Mouse (Mus musculus) liver, embryonic 13.5 days (tissue): ENCODE measurements around the gene Mybpc2. TPM values are rescaled to one million over a fixed set of nuclear protein-coding genes. Genes with fewer than 3 reads are reported as not detected.

Experiments used
- ATAC-seq: fragments of 200-750 bp; cut with Nextera tagmentation; 2 replicates; pipeline ENCODE4 v1.8.0; 2017; ENCODE audit warnings: low read depth, mild to moderate bottlenecking, moderate number of reproducible peaks, moderate library complexity
- DNase-seq: peaks from one replicate; pipeline ENCODE4 v3.0.0; 2022
- H3K27ac ChIP-seq: fragments of 300-500 bp; sonication (generic); 2 replicates; pipeline ENCODE4 v1.5.1; 2015; ENCODE audit warnings: moderate library complexity, mild to moderate bottlenecking, inconsistent platforms
- H3K27me3 ChIP-seq: fragments of 300-500 bp; sonication (generic); 2 replicates; pipeline ENCODE4 v1.6.1; 2015; ENCODE audit warnings: mild to moderate bottlenecking, inconsistent platforms
- H3K36me3 ChIP-seq: fragments of 300-500 bp; sonication (generic); 2 replicates; pipeline ENCODE4 v1.6.1; 2015; ENCODE audit warnings: mild to moderate bottlenecking, inconsistent platforms
- H3K4me1 ChIP-seq: fragments of 300-500 bp; sonication (generic); replicated peaks from 2 replicates; pipeline ENCODE4 v1.6.1; 2015; ENCODE audit warnings: inconsistent platforms
- H3K4me2 ChIP-seq: fragments of 300-500 bp; sonication (generic); 2 replicates; pipeline ENCODE4 v1.6.1; 2015; ENCODE audit warnings: inconsistent platforms, mild to moderate bottlenecking, moderate library complexity
- H3K4me3 ChIP-seq: fragments of 300-500 bp; sonication (generic); replicated peaks from 2 replicates; pipeline ENCODE4 v1.5.1; 2015; ENCODE audit warnings: mild to moderate bottlenecking, inconsistent platforms
- H3K9ac ChIP-seq: fragments of 300-500 bp; sonication (generic); 2 replicates; pipeline ENCODE4 v1.6.1; 2015; ENCODE audit warnings: mild to moderate bottlenecking, inconsistent platforms
- H3K9me3 ChIP-seq: fragments of 300-500 bp; sonication (generic); replicated peaks from 2 replicates; pipeline ENCODE4 v1.6.1; 2016; ENCODE audit warnings: inconsistent platforms
- WGBS: fragments of 180-500 bp; shearing (Covaris S2); methylation state at CpG from one replicate; pipeline ENCODE4 v1.1.7; 2015; ENCODE audit not compliant: insufficient replicate concordance; 5-methylcytosine and 5-hydroxymethylcytosine counted together
- microRNA-seq: library from miRNA; unstranded; fragments of <30 nt; microRNA quantifications from one replicate; pipeline ENCODE4, GENCODE M21; 2016
- polyA plus RNA-seq: library from polyadenylated mRNA; unstranded; fragments of >200 nt; fragmentation: Nextera tagmentation; extraction: Ambion mirVana; gene quantifications from 2 replicates; pipeline ENCODE4 v1.2.1, GENCODE M21; 2015

Gene Mybpc2
- polyA plus RNA-seq, 1 experiment from 2014 or later = not detected

DNA sequence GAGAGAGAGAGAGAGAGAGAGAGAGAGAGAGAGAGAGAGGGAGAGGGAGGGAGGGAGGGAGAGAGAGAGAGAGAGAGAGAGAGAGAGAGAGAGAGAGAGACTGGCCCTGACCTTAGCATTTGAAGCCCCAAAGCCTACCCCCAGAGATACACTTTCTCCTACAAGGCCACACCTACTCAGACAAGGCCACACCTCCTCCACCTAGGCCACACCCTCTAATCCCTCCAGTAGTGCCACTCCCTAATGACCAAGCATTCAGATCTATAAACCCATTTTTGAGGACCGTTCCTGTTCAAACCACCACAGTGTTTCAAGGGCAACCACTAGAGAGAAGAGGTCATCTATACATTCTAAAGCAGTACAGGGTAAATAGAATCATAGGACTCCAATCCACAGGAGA is 68.2 kb downstream of the Mybpc2 start:
- Histone ChIP-seq H3K4me2 (no peak overlapping the region), H3K27me3 (peaks cover 59% of the 10 kb centered on the region), H3K27ac (no peak overlapping the region), H3K4me1 (peaks cover 9% of the 10 kb centered on the region), H3K9me3 (no peaks in the 10 kb centered on the region), H3K9ac (no peak overlapping the region), H3K4me3 (no peak overlapping the region), H3K36me3 (no peaks in the 10 kb centered on the region)
- 77% methylated on average over 1 of the region's 1 CpGs for WGBS
- DNase-seq = peak; percentile 53
- peak; percentile 51; the same call in 1 of the 2 replicates for ATAC-seq

DNA sequence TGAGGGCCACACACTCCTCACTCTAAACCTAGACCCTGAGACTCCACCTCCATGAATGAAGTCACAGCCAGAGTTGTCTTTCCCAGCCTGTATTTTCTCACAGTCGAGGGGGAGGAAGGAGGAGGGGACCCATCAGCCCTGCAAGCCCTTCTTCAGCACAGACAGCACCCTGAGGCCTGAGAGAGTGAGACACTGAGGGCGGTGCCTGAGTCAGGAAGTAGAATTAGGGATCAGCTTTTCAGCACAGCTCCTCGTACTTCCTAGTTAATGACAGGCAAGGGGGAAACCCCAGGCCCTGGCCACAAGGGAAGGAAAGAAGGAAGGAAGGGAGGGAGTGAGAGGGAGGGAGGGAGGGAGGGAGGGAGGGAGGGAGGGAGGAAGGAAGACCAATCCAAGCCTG is 71.2 kb downstream of the Mybpc2 start:
- H3K36me3 ChIP-seq = no peaks in the 10 kb centered on the region
- H3K9ac ChIP-seq = no peak overlapping the region
- H3K27me3 ChIP-seq = peaks cover 48% of the 10 kb centered on the region
- peaks cover 9% of the 10 kb centered on the region for H3K4me1 ChIP-seq
- no peak overlapping the region for H3K4me3 ChIP-seq
- WGBS = 9% methylated on average over 3 of the region's 3 CpGs
- H3K9me3 ChIP-seq = no peaks in the 10 kb centered on the region
- no peak for DNase-seq
- H3K4me2 ChIP-seq = no peak overlapping the region
- ATAC-seq = no peak
- no peak overlapping the region for H3K27ac ChIP-seq

Small RNA genes within 50 kb of the gene (microRNA-seq; reads per million reads assigned to microRNA genes)
- gene Mir7052 (1.5 reads per million), gene Mir7053 (not detected)

Other genes starting within 250 kb of the Mybpc2 start
- gene Clec11a, start 217.8 kb downstream of the Mybpc2 start, polyA plus RNA-seq = 0.46 and 0.76 TPM in 2 replicates
- gene Shank1, start 214.4 kb downstream of the Mybpc2 start, polyA plus RNA-seq = 0.06 TPM in 2 replicates
- gene Syt3, start 140.6 kb downstream of the Mybpc2 start, polyA plus RNA-seq = 0.03 and 0.09 TPM in 2 replicates
- 0.18 TPM in 1 of 2 replicates, not detected in the other for gene 1700008O03Rik, start 138.8 kb downstream of the Mybpc2 start, polyA plus RNA-seq
- not detected in 2 replicates for gene Lrrc4b, start 95.6 kb downstream of the Mybpc2 start, polyA plus RNA-seq
- gene Aspdh, start 59.3 kb downstream of the Mybpc2 start, polyA plus RNA-seq = 6.0 and 6.9 TPM in 2 replicates
- 170 and 176 TPM in 2 replicates for gene Josd2, start 56.7 kb downstream of the Mybpc2 start, polyA plus RNA-seq
- gene Emc10, start 28.1 kb downstream of the Mybpc2 start, polyA plus RNA-seq = 43.3 and 46.0 TPM in 2 replicates
- gene Fam71e1, start 28.1 kb downstream of the Mybpc2 start, polyA plus RNA-seq = 1.3 and 1.5 TPM in 2 replicates
- 0.08 and 0.14 TPM in 2 replicates for gene Spib, start 7.4 kb upstream of the Mybpc2 start, polyA plus RNA-seq
- 68.3 and 68.4 TPM in 2 replicates for gene Pold1, start 24.2 kb upstream of the Mybpc2 start, polyA plus RNA-seq
- gene Nr1h2, start 29.3 kb upstream of the Mybpc2 start, polyA plus RNA-seq = 40.7 and 47.1 TPM in 2 replicates
- gene Napsa, start 47.7 kb upstream of the Mybpc2 start, polyA plus RNA-seq = 4.5 and 5.1 TPM in 2 replicates
- 0.05 and 0.06 TPM in 2 replicates for gene Kcnc3, start 66.0 kb upstream of the Mybpc2 start, polyA plus RNA-seq
- gene Myh14, start 146.2 kb upstream of the Mybpc2 start, polyA plus RNA-seq = 0.12 and 0.31 TPM in 2 replicates
- gene Izumo2, start 184.1 kb upstream of the Mybpc2 start, polyA plus RNA-seq = not detected in 2 replicates
- gene Vrk3, start 223.8 kb upstream of the Mybpc2 start, polyA plus RNA-seq = 30.0 and 30.8 TPM in 2 replicates
- 0.99 and 1.1 TPM in 2 replicates for gene Zfp473, start 226.4 kb upstream of the Mybpc2 start, polyA plus RNA-seq